Mouse (Mus musculus) brown adipose tissue, adult 24 weeks (tissue): ENCODE data around the gene Kif1c. TPM values are rescaled to one million over a fixed set of nuclear protein-coding genes. Genes with fewer than 3 reads are reported as not detected.

Experiments
- H3K27ac ChIP-seq: fragments of 200-500 bp; replicated peaks from 2 replicates; pipeline ENCODE4 v1.5.1; 2012; ENCODE audit warnings: low read depth, mild to moderate bottlenecking, low read length
- H3K4me1 ChIP-seq: fragments of 200-500 bp; 2 replicates; pipeline ENCODE4 v1.6.1; 2012; ENCODE audit warnings: low read length, mixed read lengths; ENCODE audit not compliant: control insufficient read depth, insufficient read depth, insufficient read length
- H3K4me3 ChIP-seq: fragments of 200-500 bp; 2 replicates; pipeline ENCODE4 v1.5.1; 2012; ENCODE audit warnings: low read depth, mild to moderate bottlenecking, low read length, moderate library complexity; ENCODE audit not compliant: insufficient read depth
- polyA plus RNA-seq: library from polyadenylated mRNA; stranded (reverse); fragments of >200 nt; gene quantifications from 2 replicates; pipeline ENCODE4 v1.2.4, GENCODE M21; 2012; ENCODE audit not compliant: missing spikeins, insufficient read depth, insufficient read length

Gene Kif1c
- polyA plus RNA-seq, 1 experiment = 93.8 TPM

DNA sequence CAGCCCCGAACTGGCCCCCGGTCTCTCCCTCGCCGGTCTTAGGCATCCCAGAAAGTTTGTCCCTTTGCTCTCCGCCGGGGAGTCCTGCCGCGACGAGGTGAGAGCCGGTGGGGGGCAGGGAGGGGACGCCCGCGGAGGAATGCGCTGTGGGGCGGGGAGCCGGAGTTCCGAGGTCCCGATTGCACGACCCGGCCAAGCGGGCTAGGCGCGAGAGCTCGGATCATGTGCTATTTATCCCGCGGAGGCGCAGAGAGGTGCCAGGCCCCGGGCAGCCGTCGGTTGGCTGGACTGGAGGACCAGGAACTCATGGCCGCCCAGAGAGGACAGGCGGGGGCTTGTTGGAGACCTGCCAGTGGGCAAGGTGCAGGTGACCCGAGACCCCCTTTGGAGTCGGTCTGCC lies 265 bp downstream of the Kif1c start:
- Histone ChIP-seq H3K4me3 (peak overlapping the region; percentile 75), H3K4me1 (peaks cover 11% of the 10 kb centered on the region), H3K27ac (peak overlapping the region; percentile 93)

DNA sequence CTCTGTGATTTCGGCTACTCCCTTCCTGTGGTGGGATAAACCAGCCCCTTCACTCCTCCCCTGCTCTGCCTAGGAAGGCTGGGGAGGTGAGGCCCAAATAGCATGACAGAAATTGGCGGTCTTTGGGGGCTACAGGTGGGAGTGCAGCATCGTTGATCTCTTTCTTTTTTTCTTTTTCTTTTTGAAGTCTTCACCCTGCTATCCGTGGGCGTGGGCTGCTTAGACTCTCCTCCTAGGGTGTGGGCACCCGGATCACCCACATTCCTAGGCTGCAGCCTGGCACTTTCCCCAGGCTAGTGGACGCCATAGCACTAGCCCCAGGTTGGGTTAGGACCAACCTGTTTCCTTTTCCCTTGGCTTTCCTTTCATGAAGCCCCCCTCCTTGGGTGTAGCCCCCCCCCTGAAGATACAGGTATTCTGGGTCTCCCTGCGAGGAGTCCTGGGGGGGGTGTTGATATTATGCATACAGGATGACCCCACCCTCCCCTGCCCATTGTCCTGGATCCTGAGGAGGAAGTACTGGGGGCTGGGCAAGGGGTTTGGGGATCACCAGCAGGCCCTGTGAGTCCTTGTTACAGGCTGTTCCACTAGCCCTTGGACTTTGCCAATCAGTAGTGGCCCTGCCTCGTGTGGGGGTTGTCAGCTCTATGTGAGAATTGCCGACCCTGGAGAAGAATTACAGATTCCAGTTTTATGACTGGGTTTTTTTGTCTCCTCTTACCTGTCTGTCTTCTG lies 1.0 kb downstream of the Kif1c start:
- peak overlapping the region; percentile 93 for H3K27ac ChIP-seq
- H3K4me3 ChIP-seq = peak overlapping the region; percentile 75
- H3K4me1 ChIP-seq = peaks cover 11% of the 10 kb centered on the region

DNA sequence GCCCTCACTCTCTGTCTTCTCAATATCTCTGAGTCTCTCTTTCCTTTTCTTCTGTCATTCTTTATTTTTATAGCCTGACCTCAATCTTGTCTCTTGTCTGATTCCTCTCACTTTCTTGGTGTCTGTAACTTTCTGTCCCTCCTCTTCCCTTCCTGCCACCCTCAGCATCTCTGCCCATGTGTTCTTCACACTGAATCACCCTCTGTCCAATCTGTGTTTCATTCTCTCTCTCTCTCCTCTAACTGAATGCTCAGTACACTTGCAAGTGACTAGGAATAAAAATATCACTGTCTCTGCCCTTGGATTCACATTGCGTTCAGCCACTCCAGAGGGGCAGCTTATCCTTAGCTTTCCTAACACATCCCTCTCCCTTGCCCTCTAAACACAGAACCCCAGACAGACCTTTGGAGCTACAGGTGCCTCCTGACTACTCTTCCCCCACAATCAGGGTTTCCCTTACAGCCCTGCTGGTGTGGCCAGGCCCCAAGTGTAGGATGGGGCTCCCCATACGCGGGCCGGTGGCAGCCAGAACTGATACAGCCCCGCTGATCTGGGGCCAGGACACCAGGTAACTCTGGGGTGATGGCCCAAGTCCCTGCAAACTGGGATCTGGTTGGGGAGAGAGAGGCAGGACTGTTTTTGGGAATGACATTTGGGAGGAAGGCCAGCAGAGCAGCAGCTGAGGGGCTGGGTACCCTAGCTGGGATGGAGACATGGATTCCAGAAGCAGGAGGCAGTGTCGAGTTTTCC lies 1.8 kb downstream of the Kif1c start:
- H3K4me1 ChIP-seq = peaks cover 11% of the 10 kb centered on the region
- H3K4me3 ChIP-seq = peak overlapping the region; percentile 75
- H3K27ac ChIP-seq = peak overlapping the region; percentile 93

DNA sequence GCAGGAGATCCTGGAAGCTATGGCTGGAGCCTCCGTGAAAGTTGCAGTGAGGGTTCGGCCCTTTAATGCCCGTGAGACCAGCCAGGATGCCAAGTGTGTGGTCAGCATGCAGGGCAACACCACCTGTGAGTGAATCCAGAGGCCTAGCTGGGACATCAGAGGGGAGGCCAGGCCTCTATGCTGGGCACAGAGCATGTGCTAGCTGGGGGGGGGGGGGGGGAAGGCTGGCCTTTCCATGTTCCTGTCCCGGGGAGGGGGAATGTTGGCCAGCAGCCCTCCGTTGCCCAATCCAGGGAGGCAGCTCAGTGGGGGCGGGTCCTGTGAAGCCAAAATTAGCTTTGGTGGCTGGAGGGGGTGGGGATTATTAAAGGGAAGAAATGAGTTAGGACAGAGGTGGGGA lies 2.4 kb downstream of the Kif1c start:
- H3K4me1 ChIP-seq = peaks cover 11% of the 10 kb centered on the region
- peak overlapping the region; percentile 93 for H3K27ac ChIP-seq
- peak overlapping the region; percentile 75 for H3K4me3 ChIP-seq

DNA sequence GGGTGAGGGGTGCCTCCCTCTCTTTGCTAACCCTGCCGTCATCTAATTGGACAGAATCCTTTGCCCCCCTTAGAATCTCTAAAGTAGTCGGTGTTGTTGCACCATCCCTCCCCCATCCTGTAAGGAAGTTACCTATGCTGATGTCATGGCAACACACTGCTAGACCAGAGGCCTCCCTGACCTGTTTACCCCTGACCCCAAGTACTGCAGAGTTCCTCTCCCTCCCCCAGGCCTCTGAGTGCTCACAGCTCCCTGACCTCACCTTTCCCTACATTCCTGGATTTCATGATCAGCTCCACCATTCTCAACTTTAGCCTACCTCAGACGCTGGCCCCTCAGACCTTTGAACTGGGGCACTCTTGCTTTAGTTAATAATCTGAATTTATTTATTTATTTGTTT lies 5.8 kb downstream of the Kif1c start:
- Histone ChIP-seq H3K4me3 (no peak overlapping the region), H3K4me1 (peaks cover 11% of the 10 kb centered on the region), H3K27ac (no peak overlapping the region)

DNA sequence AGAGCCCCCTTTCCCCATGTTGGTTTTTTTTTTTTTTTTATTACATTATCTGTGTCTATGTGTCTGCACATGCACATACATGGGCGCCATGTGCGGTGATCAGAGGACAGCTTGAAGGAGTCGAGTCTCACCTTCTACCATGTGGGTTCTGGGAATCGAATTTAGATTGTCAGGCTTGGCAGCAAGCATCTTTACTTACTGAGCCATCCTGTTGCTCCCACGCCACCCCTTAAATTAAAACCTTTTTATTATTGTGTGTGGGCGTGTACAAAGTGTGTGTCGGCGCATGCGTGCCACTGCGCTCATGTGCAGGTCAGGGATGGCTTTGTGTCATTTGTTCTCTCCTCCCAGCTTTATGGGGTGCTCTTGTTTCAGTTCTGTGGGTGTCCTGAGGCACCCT lies 10.7 kb downstream of the Kif1c start:
- H3K4me1 ChIP-seq = peaks cover under 1% of the 10 kb centered on the region; the same call in 1 of the 2 replicates
- H3K27ac ChIP-seq = no peak overlapping the region
- H3K4me3 ChIP-seq = no peak overlapping the region

DNA sequence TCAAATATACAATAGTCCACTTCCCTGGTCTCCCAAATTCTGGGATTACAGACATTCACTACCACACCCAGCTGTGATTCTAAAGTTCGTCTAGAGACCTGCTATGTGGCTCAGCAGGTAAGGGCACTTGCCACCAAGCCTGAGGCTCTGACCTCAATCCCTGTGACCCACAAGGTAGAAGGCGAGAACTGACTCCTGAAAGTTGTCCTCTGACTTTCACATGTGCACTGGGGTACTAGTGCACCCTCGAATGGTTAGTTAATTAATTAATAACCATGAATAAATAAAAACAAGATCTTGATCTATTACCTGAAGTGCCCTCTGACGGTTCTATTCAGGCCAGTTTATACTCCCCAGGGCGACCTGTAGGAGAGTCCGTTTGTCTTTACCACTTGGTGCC lies 12.9 kb downstream of the Kif1c start:
- H3K4me1 ChIP-seq = peaks cover 2% of the 10 kb centered on the region; the same call in 1 of the 2 replicates
- H3K27ac ChIP-seq = no peak overlapping the region
- H3K4me3 ChIP-seq = no peak overlapping the region

DNA sequence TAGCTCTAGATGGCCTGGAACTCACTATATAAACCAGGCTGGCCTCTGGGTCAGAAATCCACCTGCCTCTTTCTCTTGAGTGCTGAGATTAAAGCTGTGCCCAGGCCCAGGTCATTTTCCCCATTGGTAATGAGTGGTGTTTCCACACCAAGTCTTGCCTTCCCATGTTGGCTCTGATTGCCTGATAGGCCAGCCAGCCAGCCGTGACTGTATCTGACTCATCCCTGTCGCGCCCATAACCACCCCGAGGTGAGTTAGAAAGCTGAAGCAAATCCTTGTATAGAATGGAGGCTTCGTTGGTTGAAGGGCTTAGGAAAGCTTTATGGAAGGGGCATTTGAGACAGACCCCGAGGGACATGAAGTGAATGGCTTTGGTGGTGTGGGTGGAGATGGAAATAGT lies 15.5 kb downstream of the Kif1c start:
- no peak overlapping the region for H3K27ac ChIP-seq
- no peak overlapping the region for H3K4me3 ChIP-seq
- peaks cover 2% of the 10 kb centered on the region; the same call in 1 of the 2 replicates for H3K4me1 ChIP-seq

DNA sequence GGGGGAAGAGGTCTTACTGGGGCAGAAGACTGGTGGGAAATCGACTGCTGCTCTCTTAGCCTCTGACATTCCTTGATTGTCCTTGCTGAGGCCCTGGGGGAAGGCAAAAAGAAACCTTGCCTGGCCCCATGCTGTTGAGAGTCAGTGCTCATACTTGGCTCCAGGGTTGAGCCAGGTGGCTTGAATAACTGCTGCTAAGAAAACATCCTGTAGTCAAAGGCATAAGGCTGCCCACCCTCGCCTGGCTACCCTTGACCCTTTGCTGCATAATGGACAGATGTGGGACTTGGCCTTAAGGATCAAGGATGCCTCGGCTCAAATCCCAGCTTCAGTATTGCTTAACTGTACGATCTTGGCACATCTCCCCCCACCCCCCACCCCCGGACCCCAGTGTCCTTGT lies 18.1 kb downstream of the Kif1c start:
- no peak overlapping the region for H3K27ac ChIP-seq
- H3K4me1 ChIP-seq = peaks cover 2% of the 10 kb centered on the region; the same call in 1 of the 2 replicates
- H3K4me3 ChIP-seq = no peak overlapping the region

DNA sequence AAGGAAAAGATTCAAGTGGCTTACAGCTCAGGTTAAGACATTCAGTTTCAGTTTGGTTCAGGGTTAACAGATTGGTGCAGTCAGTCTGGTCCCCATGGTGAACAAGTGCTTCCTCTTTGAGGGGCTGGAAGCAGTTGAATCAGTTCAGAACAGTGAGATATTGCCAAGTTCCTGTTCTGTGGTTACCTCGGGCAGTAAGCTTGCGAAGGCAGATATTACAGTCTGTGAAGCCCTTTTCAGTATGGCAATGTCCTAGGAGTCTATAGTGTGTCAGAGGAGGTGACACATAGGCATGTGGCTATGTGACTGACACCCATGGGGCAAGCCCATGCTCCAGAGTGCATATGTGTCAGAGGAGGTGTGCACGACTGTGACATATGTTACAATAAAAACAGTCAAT lies 20.2 kb downstream of the Kif1c start:
- Histone ChIP-seq H3K4me1 (peaks cover 2% of the 10 kb centered on the region; the same call in 1 of the 2 replicates), H3K4me3 (no peak overlapping the region), H3K27ac (peak overlapping the region; percentile 22; the same call in 1 of the 2 replicates)

DNA sequence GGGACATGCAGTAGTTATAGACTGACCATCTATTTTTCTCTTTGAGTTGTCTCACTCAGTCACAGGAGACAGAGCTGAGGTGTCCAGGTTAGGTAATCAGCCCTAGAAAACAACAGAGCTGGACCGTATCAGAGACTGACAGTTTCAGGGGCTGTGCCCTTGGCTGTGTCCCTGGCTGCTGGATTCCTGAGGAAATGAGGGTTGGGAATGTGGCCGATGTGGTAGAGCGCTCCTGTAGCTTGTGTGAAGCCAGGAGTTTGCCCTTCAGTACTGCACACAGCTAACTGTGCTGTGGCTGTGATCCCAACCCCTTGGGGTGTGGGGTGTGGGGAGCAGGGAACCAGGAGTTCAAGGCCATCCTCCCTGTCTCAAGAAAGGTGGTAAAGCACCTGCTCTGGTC lies 20.7 kb downstream of the Kif1c start:
- H3K4me3 ChIP-seq = no peak overlapping the region
- H3K4me1 ChIP-seq = peaks cover under 1% of the 10 kb centered on the region; the same call in 1 of the 2 replicates
- peak overlapping the region; percentile 22; the same call in 1 of the 2 replicates for H3K27ac ChIP-seq

DNA sequence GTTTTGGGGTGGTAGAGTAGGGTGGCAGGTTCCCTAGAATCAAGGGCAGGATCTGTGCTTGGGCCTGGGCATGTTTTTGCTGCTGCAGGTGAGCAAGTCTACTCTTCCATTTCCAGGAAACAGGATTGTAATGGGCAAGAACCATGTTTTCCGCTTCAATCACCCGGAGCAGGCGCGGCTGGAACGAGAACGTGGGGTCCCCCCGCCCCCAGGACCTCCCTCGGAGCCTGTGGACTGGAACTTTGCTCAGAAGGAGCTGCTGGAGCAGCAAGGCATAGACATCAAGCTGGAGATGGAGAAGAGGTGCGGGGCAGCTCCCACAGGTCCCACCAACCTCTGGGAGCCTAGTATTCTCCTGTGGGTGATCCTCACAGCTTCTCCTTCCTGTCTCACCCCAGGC lies 24.4 kb downstream of the Kif1c start:
- Histone ChIP-seq H3K4me3 (no peak overlapping the region), H3K4me1 (no peaks in the 10 kb centered on the region; the same call in 1 of the 2 replicates), H3K27ac (no peak overlapping the region)

DNA sequence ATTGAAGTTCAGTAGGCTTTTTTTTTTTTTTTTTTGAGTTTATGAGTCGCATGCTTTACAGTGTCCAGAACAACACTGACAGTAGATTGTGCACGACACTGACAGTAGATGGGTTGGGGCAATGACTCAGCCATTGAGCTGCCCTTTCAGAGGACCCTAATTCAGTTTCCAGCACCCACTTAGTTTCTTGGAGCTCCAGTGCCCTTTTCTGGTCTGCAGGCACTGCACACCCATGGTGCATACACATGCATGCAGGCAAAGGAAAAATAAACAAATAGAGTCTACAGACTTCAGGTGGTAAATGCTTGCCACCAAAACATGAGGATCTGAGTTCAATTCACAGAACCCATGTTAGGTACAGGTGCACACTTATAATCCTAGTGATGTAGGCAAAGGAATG lies 26.2 kb downstream of the Kif1c start:
- no peak overlapping the region for H3K27ac ChIP-seq
- peaks cover 4% of the 10 kb centered on the region for H3K4me1 ChIP-seq

DNA sequence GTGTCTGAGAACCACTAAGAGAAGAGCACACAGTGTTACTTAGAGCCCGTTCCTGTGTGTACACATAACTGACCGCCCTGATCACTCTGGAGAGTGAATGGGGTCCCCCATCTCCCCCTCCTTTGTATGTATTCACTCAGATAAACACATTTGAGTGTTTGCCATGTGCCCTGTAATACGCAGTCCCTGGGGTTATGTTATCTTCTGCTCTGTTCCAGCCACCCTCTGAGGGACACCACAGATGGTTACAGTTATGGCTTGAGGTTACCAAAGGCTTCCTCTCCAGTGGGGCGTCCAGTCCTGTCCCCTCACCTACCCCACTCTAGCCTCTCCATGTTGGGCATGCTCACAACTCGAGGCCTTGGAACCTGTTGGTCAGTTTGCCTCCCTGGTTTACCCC lies 27.0 kb downstream of the Kif1c start:
- Histone ChIP-seq H3K27ac (no peak overlapping the region), H3K4me3 (no peak overlapping the region), H3K4me1 (peaks cover 4% of the 10 kb centered on the region)

More for the DNA sequence above, 26.2 kb downstream of the Kif1c start:
- H3K4me3 ChIP-seq = no peak overlapping the region

DNA sequence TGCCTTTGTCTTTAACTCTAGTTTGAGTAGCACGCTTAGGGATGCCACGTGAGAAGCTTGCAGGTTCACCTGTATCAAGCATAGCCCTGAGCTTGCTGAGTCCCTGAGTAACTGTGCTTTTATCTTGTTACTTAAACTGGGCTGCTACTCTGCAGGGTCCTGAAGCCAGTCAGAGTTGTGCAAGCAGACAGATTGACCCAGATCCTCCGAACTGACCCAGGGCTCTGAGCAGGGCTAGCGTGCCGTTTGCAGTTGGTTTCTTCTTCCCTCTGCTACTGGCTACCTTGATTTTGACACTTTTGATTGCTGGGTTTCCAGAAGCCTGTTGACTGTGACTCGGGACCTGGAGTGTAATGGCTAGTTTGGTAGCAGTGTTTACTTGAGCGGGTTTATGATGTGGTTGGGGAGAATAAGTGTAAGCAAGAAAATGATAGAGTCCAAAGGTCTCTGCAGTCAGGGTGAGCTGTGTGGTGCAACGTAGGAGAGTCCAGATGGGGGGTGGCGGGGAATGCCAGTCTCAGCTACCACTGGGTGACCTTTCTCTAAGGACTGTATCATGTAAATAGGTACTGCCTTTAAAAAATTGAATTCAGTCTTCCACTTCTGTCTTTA lies 30.2 kb downstream of the Kif1c start:
- Histone ChIP-seq H3K4me1 (peaks cover 4% of the 10 kb centered on the region), H3K4me3 (no peak overlapping the region), H3K27ac (peak overlapping the region; percentile 81)
